37 mouse cellular contexts compared by ENCODE assay signal in genomic region chr11:58290812-58291211, GRCm38 (mm10). TPM values are rescaled to one million over a fixed set of nuclear protein-coding genes. Genes with fewer than 3 reads are reported as not detected.
"Had no signal": no experiment of that assay in that cellular context is flagged by ENCODE, and none has a peak within 500 bp of the region (broad histone marks: within the 10 kb centered on the region; RNA-seq: fewer than 3 reads in every experiment).

No protein-coding gene starts in this region.

- H3K27me3 ChIP-seq: heart, embryonic 12.5 days; hindbrain, embryonic 12.5 days; hindbrain, embryonic 13.5 days; hindbrain, embryonic 15.5 days; intestine, embryonic 15.5 days had no signal

- H3K4me2 ChIP-seq: heart, embryonic 11.5 days; heart, embryonic 12.5 days; heart, embryonic 13.5 days; heart, embryonic 15.5 days; hindbrain, embryonic 12.5 days; hindbrain, embryonic 13.5 days; hindbrain, embryonic 14.5 days; hindbrain, embryonic 15.5 days; intestine, embryonic 15.5 days; kidney, embryonic 15.5 days had no signal

- ATAC-seq: hindbrain, embryonic 16.5 days; hindbrain, postnatal 0 days; intestine, embryonic 15.5 days; intestine, embryonic 16.5 days; intestine, postnatal 0 days had no signal

- H3K36me3 ChIP-seq: heart, embryonic 10.5 days; heart, embryonic 12.5 days; heart, embryonic 13.5 days; heart, embryonic 15.5 days; hindbrain, embryonic 10.5 days; hindbrain, embryonic 12.5 days; hindbrain, embryonic 13.5 days; hindbrain, embryonic 15.5 days; intestine, embryonic 15.5 days; kidney, embryonic 15.5 days had no signal

- H3K4me3 ChIP-seq: heart, embryonic 10.5 days; heart, embryonic 12.5 days; heart, embryonic 13.5 days; heart, embryonic 15.5 days; hindbrain, embryonic 10.5 days; hindbrain, embryonic 12.5 days; hindbrain, embryonic 13.5 days; hindbrain, embryonic 15.5 days; intestine, embryonic 15.5 days; kidney, embryonic 15.5 days; layer of hippocampus, adult 2 months had no signal

RNA-seq across cellular contexts. Expression of gene 4930438A08Rik, which starts 16.2 kb away (rescaled TPM):
- total RNA-seq: heart, postnatal 10 days; heart, postnatal 14 days; heart, postnatal 25 days; heart, postnatal 36 days; heart, postnatal 4 days; hindbrain, postnatal 0 days; layer of hippocampus, adult 18-20 months; layer of hippocampus, adult 2 months; layer of hippocampus, adult 8-10 months; layer of hippocampus, postnatal 10 days; layer of hippocampus, postnatal 14 days; layer of hippocampus, postnatal 25 days; layer of hippocampus, postnatal 36 days; left cerebral cortex, adult 18-20 months had no signal
- polyA plus RNA-seq: heart, embryonic 10.5 days; heart, embryonic 11.5 days; heart, embryonic 12.5 days; heart, embryonic 13.5 days; heart, embryonic 14.5 days; heart, embryonic 15.5 days; heart, postnatal 0 days; hindbrain, embryonic 11.5 days; hindbrain, embryonic 14.5 days; hindbrain, embryonic 15.5 days; hindbrain, postnatal 0 days; inflammation-experienced regulatory T-cells, adult 6 months; intestine, embryonic 14.5 days; intestine, embryonic 15.5 days; intestine, embryonic 16.5 days; intestine, postnatal 0 days; kidney, adult 2 months; kidney, embryonic 14.5 days; kidney, embryonic 15.5 days; kidney, embryonic 16.5 days had no signal
